Mouse (Mus musculus) B cell, adult 2 months (primary cell): Measurements from ENCODE around the gene Adpgk.

ENCODE experiments used
- DNase-seq, 2 experiments: peaks; one replicate each; pipeline ENCODE4 v3.0.0; 2022

Gene Adpgk

DNA sequence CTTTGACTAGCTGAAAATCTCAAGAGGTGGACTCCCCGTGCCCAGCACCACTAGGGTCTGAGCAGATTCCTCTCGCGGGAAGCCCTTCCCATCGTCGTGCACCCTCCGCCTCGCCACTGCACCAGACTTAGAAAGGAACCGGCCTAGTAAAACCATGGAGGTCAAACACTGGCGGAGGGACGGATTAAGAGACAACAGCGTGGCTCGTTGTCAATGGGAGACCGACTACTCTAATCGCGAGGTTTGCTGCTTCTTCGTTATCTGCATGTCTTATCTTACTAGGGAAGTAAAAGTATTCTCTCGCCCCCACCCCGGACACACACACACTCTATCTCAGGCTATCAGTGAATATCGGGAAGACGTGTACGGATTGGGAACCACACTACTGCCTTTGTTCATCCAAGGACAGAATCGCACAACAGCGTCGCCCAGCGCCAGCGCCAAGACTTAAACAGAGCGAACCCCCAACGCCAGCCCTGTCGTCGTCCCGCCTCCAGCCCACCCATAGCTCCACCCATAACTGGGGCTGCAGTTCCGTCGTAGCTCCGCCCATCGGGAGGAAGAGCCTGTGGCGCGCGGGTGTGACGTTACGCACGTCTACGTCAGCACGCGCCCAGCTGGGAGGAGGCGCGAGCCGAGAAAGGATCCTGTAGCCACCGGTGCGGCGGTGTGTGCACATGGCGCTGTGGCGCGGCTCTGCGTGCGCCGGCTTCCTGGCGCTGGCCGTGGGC, at the start of gene Adpgk:
Gene Adpgk (plus strand): TSS at position 602 of the 731 bp plus-strand sequence.
- peak; percentile 98 for DNase-seq

DNA sequence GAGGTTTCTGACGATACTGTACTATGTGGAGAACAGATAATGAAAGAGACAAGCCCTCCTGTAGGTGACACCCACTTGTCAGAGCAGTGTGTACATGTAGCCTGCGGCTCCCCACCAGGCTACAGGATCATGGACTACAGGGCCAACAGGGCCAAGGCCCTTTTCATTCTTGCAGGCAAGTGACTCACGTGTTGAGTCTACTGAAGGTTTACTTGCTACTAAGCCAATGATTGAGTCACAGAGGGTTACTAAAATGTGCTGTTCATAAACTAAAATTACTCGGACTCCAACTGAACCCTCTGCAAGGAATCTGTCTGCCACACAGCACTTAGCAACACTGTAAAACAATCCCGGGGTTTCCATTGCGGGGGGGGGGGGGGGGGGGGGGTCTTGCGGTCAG, 46.2 kb upstream of the Adpgk start:
- no peak for DNase-seq

DNA sequence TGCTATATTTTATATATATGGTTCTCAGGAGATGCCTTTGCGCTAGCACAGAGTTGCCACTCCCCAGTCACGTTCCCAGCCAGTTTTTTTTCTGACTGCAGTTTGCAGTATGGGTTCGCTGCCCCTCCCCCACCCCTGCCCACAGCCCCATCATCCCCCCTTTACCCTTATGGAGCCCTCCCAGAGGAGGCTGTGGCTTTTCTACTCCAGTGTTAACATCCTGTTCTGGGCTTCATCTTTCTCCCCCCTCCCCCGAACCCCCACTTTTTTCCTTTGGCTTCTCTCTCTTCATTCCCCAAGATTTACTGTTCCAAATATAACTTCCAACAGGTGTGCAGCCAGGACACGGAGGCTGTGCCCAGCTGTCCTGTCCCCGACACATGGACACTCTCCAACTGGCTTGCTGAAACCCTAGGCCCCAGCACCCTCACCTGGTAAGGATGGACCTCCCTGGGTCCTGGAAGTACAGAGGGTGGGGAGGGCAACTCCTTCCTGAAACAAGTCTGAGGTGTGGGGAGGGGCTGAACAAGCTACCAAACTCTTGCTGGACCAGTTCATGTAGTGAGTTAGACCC, 44.8 kb upstream of the Adpgk start:
- DNase-seq = no peak

DNA sequence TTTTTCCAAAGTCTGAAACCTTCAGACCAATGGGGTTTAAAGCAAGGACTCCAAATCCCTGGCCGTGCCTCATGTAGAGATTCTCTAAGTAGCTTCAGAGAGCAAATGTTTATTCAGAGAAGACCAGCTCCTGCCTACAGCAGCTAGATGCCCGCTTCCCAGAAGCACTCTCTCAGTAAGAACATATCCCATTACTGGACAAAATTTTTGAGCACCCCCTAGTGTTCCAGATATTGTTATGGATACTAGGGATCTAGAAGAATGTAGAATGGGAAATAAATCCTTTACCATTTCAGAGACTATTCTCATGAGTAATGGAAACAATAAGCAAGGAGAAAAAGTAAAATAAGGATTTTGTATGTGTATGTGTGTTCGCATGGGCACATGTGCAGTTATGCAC, 42.0 kb upstream of the Adpgk start:
- no peak for DNase-seq

DNA sequence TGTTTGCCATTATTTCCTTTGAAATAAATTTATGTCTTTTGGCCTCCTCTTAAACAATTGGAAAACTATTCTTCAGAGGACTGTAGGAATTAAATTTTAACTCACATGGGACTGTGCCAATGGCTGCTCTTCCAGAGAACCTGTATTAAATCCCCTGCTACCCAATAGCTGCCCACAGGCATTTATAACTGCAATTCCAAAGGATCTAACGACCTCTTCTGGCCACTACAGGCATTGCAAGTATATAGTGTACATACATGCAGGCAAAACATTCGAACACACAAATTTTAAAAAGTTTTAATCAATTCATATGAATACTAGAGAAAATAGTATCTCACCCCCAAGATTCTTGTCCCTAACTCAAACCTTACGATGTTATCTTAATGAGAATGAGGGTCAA, 41.1 kb upstream of the Adpgk start:
- DNase-seq = no peak

DNA sequence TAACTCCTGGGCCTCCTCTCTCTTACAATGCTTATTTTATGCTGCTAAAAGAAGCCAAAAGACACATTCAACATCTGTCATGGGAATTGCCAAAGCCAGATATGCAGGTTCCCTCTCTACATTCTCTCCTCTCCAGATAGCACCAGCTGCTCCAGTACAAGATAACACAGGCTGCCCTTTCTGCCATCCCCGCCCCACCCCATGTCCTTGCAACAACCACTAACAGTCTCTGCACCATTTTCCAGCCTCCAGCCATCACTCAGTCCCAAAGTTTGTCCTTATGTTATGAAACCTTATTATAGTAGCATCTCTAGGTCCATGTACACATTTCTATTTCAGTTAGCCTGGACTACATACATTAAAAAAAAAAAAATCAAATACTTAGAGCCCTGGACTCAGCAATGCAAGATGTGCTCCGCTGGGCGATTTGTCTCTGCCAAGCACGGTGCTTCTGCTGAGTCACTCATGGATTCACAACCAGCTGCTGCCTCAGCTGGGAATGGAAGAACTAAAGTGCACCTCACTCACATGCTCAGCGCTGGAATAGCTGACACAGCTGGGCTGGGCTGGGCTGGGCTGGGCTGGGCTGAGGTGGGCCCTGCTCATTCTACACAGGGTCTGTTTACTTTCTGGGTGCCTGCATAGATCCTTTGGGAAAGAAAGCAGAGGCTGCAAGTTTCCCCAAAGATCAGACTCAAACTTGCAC, 36.5 kb upstream of the Adpgk start:
- no peak for DNase-seq

DNA sequence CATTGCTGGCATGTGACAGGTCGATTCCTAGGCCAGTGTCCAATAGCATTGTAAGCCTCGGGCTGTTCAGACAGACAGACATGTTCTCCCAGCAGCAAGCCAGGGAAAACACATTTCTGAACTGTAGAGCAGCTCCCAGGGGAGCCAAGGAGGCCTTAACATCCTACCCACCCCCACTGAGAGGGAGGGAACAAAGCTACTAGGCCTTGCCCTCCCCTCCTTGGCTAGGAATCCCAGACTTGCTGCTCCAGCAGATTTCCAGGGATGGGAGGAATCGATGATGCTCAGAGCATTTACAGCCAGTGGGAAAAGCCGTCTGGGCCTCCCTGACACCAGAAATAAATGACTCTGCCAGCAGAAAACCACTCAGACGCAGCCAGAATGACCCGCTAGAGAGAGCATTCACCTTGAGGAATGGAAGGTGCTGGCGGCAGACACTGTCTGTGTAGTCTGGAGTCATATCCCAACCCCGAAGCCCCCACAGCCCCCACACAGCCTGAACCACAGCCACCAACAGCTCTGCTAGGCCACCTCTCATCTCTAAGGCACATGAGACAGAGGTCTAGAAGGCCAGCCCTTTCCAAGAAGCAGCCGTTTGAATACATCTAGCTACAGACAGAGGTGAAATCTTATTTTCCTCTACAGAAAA, 31.4 kb upstream of the Adpgk start:
- no peak for DNase-seq

DNA sequence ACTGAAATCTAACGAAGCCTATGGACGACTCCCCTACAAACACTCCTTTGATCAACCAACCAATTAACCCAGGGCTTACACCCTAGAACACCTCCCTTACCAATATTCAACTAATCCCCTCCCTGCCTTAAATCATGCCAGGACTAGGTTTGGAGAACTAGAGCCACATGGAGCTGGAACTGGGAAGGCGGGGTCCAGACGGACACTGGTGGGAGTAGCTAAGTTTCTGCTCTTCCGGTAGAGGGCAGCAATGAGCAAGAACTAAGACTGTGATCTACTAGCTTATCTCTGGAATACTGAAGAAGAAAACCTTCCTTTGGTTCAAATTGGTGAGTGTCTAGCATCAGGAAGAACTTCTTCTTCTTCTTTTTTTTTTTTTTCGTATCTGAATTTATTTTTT, 25.0 kb upstream of the Adpgk start:
- peak; percentile 27 for DNase-seq

DNA sequence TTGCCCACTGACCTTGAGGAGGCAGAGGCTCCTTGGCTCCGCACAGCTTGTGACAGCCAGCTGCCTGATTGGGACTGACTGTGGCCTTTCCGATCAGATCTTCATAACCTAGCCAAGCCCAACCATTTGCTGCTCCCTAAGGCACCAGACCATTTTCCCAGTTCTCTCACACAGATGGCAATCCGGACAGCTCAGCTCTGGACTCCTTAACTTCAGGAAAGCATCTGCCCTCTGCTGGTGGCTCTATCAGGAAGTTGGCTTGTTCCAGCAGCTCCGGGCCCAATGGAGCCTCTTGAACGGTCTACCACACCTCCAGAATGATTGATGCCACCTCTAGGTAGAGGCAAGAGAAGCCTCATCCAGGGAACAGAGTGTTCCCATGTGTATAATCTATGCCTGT, 21.6 kb upstream of the Adpgk start:
- DNase-seq = no peak

DNA sequence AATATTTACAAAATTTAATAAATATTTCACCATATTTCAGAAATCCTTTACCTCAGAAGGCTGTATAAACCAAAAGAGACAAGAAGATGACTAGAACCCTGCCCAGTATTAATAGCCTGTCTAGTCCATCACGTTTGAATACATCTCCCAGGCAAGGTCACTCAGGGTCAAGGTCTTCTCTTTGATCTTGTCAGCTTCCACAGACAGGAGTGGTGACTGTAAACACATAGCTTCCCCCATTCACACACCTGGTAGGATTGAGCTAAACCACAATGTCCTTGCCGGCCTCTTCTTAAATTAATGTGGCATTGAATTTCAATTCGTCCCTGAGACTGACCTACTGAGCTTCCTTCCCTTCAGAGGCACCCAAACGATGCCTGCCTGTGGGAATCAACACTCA, 20.3 kb upstream of the Adpgk start:
- DNase-seq = no peak

DNA sequence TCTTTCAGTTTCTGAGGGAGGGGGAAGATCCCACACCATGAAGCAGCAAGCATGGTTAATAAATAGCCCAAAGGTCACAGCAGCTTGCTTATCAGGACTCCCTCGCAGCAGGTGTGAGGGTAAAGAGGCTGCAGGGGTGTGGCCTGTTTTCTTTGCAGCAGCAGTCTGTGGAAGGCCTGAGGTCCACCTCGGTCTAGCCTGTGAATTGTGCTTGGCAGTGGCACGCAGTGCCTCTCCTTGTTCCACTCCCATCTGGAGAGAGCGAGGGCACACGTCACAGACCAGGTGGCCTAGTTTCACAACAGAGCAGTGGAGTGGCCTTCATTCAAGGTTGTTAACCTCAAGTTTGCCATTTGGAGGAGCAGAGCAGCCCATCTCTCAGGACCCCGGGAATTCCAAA, 19.6 kb upstream of the Adpgk start:
- no peak for DNase-seq

DNA sequence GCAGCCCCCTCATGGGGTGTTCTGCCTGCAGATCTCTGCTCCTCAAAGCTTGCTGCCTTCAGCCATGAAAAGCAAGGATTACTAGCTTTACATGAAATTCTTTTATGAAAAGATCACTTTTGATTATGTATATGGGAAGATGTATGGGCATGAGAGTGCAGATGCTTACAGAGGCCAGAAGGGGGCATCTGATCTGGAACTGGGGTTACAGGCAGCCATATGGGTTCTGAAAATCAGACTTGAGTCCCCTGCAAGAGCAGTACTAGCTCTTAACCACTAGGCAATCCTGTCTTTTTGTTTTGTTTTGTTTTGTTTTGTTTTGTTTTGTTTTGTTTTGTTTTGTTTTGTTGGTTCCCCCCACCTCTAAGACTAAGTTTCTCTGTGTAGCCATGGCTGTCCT, 18.2 kb upstream of the Adpgk start:
- DNase-seq = no peak

DNA sequence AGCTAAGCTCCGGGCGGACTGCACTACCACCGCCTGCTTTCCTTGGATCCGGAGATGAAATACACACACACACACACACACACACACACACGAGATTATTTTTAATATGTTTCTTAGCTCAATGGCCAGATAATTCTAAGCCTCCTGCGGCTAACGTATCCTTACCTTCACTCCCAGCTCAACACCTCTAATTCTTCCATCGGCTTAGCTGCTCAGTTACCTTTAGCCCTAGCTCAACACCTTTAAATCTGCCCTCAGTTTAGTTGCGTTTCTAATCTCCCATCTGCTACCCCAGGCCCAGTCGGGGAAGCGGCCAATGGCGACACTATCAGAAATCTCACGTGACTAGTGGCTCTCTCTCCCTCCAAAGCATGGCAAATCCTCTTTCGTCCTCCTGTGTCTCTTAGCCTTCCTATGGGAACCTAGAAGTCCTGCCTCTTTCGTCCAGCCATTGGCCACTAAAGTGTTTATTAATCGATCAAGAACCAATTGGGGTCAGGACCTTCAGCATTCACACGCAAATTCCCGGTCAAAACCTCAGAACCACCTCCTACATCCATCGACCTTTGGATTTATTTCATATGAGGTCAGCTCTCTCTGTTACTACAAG, 16.4 kb upstream of the Adpgk start:
- DNase-seq = no peak

DNA sequence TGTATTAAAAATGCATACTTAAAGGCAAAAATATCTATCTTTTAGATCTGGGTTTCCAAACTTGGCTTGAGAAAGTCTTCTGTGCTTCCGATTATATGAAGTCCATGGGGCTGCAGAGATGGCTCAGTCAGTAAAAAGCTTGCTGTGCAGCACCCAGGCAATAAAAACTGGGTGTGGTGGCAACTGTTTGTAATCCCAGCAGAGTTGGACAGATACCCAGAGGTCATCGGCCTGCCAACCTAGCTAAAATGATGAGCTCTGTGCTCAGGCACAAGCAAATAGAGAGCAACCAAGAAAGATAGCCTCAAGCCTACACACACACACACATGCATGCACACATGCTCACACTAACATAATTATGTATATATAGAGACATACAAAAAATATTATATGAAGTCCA, 13.2 kb upstream of the Adpgk start:
- no peak for DNase-seq

DNA sequence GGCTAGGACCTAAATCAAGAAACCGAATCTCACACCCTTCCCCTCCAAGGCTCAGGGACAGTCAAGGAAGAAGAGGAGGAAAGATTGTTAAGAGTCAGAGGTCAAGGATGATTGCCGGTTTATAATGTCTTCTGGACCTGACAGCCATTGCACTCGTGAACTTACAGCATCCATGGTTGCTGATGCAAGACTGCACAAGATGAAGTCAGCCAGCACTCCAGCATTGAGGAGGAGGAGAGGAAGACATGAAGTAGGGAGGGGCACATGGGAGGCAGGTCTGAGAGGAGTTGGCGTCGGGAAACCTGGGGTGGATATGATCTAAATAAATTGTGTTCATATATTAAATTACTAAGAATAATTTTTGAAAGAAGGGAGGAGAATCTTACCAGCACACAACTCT, 12.7 kb upstream of the Adpgk start:
- no peak for DNase-seq

DNA sequence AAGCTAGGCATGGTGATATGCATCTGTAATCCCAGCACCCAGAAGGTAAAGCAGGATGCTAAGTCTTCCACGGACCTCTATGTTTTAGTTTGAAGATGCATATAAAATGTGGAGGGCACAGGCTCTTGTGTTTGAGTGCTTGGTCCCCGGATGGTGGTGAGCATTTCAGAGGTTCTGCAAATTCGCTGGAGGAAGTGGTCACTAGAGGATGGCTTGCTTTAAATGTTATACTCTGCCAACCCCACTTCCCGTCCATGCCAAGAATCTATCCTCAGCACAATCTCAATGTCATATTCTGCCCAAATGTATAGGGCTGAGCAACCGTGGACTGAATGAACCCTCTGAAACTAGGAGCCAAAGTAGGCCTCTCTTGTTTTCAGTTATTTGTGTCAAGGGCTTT, 10.5 kb upstream of the Adpgk start:
- DNase-seq = no peak

DNA sequence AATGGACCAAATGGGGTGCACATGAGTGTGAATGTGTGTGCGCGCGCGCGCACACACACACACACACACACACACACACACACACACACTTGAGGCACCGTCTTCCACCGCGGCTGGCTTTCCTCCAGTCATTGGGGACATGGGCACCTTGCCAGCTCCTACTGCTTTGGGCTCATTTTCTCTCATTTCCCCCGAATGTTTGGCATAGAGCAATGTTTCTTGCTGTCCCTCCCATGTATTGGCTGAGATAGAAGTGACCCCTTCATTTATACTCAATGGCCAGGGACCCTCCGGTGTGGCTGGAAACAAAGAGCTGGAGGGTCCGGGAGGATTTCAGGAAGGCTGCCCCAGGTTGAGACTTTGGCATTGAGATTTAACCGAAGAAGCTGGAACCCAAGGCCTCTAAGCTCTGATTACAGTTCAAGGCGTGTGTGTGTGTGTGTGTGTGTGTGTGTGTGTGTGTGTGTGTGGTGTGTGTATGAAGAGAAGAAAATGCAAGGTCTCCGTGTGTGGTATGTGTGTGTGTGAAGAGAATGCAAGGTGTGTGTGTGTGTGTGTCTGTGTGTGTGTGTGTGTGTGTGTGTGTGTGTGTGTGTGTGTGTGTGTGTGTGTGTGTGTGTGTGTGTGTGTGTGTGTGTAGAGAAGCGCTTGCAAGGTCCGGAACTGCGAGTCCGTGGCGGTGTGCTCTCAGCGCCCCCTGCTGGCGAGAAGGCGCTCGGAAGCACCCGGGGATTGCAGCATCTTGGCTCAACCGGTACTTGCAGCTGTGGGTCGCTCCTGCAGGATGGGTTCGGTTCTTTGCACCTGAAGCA, 9.3 kb upstream of the Adpgk start:
- DNase-seq = peak; percentile 79 to 83

DNA sequence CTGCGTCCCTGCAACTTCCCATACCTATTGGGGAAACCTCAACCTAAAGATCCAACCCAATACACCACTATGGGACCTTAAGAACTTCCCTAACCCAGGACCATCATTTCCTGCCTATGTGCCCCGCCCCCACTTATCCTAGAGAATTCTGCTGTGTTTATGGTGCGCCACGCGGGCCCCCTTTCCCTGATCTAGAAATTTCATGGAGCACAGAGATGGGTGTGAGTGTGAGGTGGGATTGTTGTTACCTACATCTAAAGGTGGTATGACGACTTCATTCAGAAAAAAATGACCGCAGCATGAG, 8.7 kb upstream of the Adpgk start:
- no peak for DNase-seq

DNA sequence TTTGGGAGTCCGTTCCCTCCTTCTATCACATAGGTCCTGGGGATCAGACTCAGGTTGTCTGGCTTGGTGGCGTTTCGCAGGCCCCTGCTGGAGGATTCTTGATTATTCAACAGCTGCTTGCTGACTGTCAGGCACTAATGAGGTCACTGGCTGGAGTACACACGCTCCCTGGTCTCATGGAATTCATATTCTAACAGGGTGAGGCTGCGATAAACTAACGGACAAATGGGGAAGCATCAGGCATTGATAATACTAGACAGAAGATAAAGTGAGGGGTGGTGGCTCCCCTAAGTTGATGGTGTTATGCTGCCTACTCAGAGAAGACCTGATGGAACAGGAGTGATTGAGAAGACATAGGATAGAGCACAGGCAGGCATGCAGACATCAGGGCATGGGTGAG, 5.7 kb upstream of the Adpgk start:
- DNase-seq = no peak

DNA sequence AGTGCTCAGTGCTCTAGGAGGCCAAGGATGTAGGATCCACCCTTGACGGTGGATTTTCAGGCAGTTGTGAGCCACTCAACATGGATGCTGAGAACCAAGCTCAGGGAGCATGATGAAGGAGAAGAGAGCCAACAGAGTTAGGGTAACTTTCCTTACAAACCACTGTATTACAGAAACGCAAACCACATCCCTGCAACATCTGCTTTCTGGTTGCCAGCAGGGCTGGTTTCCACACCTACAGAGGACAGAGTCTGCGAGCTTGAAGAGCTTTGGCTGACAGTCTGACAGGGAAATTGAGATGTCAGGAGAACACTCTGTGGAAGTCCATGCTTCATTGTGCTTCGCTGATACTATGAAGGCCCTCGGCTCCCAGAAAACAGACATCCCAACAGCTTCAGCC, 3.3 kb upstream of the Adpgk start:
- DNase-seq = no peak

DNA sequence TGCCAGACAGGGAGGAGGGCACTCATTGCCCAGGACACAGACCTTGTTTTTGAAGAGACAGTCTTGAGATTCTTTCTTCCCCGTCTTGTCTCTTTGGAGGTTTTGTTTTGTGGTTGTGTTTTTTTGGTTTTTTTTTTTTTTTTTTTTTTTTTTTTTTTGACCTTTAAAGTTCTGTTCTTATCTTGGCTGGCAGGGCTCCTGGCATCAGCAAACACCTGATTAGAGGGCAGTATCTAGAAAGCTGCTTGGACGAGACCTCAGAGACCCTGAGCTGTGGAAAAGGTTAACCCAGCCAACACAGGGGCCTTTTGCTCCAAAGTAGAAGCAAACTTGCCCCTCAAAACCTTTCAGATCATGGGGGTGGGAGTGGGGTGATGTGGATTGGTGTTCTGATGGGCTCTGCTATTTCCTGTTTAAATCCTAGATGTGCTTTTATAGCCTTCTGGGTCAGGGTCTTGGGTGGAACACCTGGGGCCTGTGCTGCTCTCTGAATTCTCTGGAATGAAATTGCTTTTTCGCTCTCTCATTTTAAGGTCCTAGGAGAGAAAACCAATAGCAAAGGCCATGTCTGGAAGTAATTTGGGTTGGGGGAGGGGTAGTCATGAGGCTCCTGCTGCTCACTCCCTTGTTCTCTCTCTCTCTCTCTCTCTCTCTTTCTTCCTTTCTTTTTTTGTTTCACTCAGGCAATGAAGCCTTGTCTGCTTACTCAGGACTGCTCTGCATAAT, 2.5 kb upstream of the Adpgk start:
- no peak for DNase-seq

DNA sequence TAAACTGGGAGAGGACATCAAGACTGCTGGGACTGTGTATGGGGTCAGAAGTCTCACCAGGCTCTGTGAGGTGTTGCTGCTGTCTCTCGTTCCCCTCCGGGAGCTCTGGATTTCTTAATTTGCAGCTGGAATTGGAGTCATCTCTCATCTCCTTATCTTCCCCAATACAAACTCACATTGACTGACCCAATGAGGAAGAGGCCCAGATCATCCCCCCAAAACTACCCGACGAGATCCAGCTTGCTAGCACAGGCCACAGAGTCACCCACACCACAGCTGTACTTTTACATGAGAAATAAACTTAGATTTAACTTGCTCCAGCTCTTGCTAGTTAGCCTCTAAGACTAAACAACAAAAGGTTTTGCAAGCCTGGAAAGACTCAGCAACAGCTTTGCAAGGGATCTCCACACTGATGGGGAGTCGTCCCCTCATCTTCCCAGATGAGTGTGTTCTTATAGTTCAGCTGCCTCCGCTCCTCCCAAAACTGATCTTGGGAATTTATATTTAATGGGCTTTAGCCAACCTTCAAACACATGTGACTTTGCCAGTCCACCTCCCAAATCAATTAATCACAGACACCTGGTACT, 1.7 kb upstream of the Adpgk start:
- DNase-seq = no peak
